Mouse (Mus musculus) kidney, adult 18-20 months (tissue): Measurements from ENCODE around the gene Gm3233.
A peak's percentile ranks its signal among the peaks of the same experiment; 100 is the strongest.
"Not testable (repeated sequence)": the region's sequence is repeated elsewhere in the genome, so short reads cannot be mapped to it uniquely, and the experiment has no call there.

Experiments used
- DNase-seq: peaks from one replicate; pipeline ENCODE4 v3.0.0; 2021

Gene Gm3233

DNA sequence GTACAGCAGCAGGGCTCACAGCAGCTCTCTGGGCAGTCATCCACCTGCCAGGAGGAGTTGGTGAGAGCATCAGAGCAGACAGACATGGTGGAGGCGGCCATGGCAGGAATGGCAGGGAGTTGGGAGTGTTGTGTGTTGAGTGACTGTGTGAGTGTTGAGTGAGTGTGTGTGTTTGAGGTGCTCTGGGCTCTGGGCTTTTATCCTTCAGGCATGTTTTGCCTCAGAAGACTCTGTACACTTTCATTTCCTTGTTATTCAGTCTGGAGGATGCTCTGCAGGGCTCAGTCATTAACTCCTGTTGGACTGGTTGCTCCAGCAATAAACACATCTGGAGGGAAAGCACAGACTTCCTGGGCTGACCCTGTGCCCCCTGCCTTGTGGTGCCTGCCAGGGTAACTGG lies at the start of gene Gm3233:
Gene Gm3233, minus strand, starts transcription at position 101 of the 400 bp plus-strand sequence.
- not testable (repeated sequence) for DNase-seq

DNA sequence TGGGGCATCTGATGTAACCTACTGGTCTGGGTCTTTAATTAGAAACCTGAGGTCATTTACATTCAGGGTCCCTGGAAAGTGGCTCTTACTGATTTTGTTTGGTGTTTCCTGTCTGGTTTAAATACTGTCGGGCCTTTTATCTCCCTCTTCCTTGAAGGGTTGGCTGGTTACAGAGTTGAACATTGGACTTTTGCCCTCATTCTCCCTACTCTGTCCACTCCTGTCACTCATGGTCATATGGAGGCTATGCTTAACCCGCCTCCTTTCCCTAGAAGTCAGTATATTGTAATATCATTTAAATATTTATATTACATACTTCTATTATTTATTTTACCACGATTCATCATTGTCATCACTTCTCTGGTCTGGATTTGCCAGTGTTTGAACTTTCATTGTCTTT lies 44.6 kb upstream of the Gm3233 start:
- no peak for DNase-seq

DNA sequence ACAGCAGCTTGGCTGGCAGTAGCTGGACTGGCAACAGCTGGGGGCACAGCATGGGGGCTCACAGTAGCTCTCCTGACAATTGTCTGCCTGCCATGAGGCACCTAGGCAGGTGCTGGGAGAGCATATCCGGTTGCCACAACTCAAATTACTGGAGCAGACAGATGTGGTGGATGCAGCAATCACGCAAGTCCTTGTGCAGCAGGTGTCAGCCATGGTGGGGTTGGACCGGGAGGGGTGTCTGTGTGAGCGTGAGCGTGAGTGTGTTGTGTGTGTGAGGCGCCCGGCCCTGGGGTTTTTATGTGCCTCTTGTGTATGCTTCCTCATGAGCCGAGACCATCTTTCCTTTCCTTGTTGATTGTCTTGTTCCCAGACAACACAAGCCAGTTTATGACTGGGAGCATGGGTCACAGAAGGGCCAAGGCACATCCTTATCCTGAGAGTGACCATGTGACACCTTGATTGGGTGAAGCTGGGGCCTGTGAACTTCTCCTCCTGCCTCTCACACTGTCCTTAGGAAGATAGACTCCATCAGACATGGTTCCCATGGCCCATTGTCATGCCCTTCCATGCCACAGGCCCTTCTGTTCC lies 39.5 kb upstream of the Gm3233 start, which contains the start of gene Gm19668:
Gene Gm19668, minus strand, starts transcription at position 213 of the 588 bp plus-strand sequence.
- no peak for DNase-seq

DNA sequence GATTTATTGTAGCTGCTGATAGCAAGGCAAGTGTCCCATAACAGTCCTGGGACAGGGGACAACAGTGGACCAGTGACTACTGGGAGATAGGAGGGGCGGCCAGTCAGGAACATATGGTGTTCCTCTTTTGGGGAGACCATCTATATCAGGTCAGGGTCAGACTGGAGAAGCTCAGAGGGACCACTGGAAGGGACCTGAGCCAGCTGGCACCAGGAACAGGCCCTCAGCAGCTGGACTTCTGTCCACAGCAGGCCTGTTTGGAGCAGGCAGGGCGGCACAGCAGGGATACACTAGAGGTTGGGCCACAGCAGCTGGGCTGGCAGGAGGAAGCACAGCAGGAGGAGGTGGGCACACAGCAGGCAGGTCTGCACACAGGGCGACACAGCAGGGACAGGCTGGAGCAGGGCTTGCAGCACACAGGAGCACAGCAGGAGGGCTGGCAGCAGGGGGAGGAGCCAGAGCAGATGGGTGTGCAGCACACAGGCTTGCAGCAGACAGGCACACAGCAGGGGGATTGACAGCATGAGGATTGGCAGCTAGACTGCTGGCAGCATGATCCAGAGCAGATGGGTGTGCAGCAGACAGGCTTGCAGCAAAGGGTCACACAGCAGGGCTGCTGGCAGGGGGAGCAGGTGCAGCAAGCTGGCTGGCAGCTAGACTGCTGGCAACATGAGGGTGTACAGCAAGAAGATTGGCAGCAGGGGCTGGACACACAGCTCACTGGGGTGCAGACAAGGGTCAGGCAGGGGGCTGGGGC lies 38.9 kb upstream of the Gm3233 start:
- not testable (repeated sequence) for DNase-seq

DNA sequence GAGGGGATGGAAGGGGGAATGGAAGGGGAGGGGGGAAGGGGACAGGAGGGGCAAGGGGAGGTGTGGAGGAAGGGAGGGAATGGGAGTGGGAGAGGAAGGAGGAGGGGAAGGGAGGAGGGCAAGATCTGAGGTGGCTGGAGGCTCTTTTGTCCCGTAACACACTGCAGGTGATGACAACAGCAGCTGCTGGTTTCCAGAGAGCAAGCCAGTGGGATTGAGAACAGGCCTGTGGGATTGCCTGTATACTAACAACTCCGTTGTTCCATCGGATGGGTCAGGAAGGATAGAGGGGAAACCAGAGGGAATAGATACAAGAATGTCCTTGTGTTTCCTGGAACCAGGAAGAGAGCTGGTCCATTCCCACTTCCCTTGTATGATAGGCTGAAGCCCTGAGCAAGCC lies 38.2 kb upstream of the Gm3233 start:
- no peak for DNase-seq

DNA sequence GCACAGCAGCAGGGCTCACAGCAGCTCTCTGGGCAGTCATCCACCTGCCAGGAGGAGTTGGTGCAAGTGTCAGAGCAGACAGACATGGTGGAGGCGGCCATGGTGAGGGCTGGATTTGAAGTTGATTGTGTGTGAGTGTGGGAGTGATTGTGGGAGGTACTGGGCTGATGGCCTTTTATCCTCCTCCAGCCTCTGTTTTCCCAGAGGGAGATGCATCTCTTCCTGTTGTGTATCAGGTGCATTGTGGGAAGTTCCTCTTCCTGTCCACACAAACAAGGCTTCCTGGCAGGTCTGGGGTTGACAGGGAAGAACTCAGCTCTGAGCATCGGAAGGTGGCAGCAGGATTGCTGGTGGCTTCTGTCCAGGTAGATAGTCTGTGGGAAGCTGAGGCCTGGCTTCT lies 35.5 kb upstream of the Gm3233 start, which contains the start of gene Gm9639:
Gene Gm9639, minus strand, starts transcription at position 101 of the 400 bp plus-strand sequence.
- no peak for DNase-seq

DNA sequence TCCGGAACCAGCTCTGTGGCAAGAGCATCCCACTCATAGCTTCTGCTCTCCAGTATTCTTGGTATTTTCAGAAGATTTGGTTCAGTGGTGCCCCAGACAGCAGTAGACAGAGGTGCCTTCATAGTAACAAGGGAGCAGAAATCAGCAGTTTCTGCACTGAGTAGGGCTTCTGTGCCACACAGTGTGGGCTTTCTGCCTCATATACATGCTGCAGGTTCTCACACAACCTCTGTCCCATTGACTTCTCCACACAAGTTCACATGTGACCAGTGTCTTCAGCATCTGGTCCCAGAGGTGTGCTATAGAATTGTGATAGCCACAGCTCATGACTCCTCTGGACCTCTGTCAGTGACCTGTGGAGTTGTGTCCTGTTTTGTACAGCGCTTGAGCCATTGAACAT lies 29.1 kb upstream of the Gm3233 start:
- no peak for DNase-seq

DNA sequence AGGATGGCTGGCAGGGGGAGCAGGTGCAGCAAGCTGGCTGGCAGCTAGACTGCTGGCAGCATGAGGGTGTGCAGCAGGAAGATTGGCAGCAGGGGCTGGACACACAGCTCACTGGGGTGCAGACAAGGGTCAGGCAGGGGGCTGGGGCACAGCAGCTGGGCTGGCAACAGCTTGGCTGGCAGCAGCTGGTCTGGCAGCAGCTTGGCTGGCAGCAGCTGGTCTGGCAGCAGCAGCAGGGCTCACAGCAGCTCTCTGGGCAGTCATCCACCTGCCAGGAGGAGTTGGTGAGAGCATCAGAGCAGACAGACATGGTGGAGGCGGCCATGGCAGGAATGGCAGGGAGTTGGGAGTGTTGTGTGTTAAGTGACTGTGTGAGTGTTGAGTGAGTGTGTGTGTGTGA lies 28.4 kb upstream of the Gm3233 start, which contains the start of gene Gm7137:
Gene Gm7137, minus strand, starts transcription at position 325 of the 400 bp plus-strand sequence.
- not testable (repeated sequence) for DNase-seq

DNA sequence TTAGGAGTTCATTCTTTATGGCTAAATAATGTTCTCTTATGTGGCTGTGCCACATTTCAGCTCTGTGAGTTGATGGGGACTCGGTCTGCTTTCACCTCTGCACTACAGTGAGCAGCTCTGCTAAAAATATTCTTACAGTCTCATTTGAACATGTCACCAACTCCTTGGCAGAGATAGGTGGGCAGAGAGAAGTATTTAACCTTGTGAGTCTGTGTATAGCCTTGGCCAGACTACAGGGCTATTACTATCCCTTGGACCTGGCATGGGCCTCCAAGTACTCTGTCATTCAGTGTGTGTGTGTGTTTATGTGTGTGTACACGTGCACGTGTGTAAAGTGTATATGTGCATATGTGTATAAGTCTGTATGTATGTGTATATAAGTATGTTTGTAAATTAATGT lies 23.9 kb upstream of the Gm3233 start:
- not testable (repeated sequence) for DNase-seq

DNA sequence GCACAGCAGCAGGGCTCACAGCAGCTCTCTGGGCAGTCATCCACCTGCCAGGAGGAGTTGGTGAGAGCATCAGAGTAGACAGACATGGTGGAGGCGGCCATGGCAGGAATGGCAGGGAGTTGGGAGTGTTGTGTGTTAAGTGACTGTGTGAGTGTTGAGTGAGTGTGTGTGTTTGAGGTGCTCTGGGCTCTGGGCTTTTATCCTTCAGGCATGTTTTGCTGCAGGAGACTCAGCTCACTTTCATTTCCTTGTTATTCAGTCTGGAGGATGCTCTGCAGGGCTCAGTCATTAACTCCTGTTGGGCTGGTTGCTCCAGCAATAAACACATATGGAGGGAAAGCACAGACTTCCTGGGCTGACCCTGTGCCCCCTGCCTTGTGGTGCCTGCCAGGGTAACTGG lies 23.0 kb upstream of the Gm3233 start, which contains the start of gene Gm3250:
Gene Gm3250, minus strand, starts transcription at position 101 of the 400 bp plus-strand sequence.
- DNase-seq: not testable (repeated sequence)

DNA sequence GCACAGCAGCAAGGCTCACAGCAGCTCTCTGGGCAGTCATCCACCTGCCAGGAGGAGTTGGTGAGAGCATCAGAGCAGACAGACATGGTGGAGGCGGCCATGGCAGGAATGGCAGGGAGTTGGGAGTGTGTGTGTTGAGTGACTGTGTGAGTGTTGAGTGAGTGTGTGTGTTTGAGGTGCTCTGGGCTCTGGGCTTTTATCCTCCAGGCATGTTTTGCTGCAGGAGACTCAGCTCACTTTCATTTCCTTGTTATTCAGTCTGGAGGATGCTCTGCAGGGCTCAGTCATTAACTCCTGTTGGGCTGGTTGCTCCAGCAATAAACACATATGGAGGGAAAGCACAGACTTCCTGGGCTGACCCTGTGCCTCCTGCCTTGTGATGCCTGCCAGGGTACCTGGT lies 17.4 kb upstream of the Gm3233 start, which contains the start of gene Gm7138:
Gene Gm7138, minus strand, starts transcription at position 101 of the 400 bp plus-strand sequence.
- not testable (repeated sequence) for DNase-seq

DNA sequence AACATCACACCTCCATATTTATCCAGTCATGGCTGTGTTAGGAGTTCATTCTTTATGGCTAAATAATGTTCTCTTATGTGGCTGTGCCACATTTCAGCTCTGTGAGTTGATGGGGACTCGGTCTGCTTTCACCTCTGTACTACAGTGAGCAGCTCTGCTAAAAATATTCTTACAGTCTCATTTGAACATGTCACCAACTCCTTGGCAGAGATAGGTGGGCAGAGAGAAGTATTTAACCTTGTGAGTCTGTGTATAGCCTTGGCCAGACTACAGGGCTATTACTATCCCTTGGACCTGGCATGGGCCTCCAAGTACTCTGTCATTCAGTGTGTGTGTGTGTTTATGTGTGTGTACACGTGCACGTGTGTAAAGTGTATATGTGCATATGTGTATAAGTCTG lies 12.7 kb upstream of the Gm3233 start:
- not testable (repeated sequence) for DNase-seq

DNA sequence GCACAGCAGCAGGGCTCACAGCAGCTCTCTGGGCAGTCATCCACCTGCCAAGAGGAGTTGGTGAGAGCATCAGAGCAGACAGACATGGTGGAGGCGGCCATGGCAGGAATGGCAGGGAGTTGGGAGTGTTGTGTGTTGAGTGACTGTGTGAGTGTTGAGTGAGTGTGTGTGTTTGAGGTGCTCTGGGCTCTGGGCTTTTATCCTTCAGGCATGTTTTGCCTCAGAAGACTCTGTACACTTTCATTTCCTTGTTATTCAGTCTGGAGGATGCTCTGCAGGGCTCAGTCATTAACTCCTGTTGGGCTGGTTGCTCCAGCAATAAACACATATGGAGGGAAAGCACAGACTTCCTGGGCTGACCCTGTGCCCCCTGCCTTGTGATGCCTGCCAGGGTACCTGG lies 11.7 kb upstream of the Gm3233 start, which contains the start of gene Gm3238:
Gene Gm3238, minus strand, starts transcription at position 101 of the 400 bp plus-strand sequence.
- DNase-seq: not testable (repeated sequence)

DNA sequence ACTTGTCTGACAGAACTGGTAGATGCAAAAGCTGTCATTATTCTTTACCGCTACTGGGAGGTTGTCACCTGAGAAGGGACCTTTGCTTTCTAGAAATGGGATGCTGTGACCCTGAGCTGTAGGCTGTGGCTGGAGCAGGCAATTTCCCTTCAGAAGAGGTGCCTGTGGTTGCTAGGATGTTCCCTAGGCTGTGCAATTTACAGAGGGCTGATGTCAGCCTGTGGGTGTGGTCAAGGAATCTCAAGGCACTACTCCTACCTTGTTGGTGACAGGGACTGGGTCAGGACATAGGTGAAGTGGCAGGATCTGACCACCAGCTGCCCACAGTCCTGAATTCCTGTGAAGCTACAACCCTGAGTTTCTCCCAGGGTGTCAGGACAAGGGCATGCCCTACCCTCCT lies 10.2 kb upstream of the Gm3233 start:
- DNase-seq: no peak

DNA sequence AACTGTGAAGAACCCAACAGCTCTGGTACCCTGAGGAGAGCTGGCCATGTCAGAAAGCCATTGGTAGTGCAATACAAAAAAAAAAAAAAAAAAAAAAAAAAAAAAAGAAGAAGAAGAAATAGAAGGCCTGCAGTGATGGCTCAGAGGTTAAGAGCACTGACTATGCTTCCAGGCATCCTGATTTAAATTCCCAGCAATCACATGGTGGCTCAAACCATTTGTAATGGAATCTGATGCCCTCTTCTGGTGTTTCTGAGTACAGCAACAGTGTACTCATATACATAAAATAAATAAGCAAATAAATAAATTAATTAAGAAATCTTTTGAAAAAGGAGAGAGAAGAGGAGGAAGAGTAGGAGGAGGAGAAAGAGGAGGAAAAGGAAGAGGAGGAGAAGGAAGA lies 6.0 kb downstream of the Gm3233 start:
- no peak for DNase-seq

DNA sequence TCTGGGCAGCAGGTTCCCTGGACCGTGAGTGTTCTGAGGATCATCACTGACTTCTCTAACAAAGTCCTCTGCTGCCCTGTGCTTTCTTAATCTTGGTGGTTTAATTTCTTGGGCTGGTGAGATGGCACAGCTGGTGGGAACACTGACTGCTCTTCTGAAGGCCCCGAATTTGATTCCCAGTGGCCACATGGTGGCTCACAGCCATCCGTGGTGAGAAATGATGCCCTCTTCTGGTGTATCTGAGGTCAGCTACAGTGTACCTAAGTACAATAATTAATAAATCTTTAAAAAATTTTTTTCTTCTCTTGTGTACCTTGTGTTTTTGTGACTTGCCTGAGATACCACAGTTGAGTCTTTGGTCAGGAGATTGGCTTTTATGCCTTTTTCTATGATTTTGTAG lies 7.2 kb downstream of the Gm3233 start:
- not testable (repeated sequence) for DNase-seq

DNA sequence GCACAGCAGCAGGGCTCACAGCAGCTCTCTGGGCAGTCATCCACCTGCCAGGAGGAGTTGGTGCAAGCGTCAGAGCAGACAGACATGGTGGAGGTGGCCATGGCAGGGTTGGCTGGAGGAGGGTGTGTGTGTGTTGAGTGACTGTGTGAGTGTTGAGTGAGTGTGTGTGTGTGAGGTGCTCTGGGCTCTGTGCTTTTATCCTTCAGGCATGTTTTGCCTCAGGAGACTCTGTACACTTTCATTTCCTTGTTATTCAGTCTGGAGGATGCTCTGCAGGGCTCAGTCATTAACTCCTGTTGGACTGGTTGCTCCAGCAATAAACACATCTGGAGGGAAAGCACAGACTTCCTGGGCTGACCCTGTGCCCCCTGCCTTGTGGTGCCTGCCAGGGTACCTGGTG lies 8.2 kb downstream of the Gm3233 start, which contains the start of gene Gm9736:
Gene Gm9736, minus strand, starts transcription at position 101 of the 400 bp plus-strand sequence.
- not testable (repeated sequence) for DNase-seq

DNA sequence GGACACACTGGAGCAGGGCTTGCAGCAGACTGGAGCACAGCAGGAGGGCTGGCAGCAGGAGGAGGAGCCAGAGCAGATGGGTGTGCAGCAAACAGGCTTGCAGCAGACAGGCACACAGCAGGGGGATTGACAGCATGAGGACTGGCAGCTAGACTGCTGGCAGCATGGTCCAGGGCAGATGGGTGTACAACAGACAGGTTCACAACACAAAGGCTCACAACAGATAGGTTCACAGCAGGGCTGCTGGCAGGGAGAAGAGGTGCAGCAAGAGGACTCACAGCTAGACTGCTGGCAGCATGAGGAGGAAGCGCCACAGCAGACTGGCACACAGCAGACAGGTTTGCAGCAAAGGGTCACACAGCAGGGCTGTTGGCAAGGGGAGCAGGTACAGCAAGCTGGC lies 8.8 kb downstream of the Gm3233 start:
- DNase-seq: not testable (repeated sequence)

DNA sequence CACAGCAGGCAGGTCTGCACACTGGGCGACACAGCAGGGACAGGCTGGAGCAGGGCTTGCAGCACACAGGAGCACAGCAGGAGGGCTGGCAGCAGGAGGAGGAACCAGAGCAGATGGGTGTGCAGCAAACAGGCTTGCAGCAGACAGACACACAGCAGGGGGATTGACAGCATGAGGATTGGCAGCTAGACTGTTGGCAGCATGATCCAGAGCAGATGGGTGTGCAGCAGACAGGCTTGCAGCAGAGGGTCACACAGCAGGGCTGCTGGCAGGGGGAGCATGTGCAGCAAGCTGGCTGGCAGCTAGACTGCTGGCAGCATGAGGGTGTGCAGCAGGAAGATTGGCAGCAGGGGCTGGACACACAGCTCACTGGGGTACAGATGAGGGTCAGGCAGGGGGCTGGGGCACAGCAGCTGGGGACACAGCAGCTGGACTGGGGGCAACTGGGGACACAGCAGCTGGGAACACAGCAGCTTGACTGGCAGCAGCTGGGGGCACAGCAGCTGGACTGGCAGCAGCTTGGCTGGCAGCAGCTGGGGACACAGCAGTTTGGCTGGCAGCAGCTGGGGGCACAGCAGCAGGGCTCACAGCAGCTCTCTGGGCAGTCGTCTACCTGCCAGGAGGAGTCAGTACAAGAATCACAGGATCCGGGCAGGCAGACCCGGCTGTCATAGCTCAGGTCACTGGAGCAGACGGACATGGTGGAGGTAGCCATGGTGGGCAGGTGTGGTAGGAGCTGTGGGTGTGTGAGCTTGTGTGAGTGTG lies 17.4 kb downstream of the Gm3233 start, which contains the start of gene Gm18596:
Gene Gm18596, minus strand, starts transcription at position 715 of the 765 bp plus-strand sequence.
- DNase-seq: not testable (repeated sequence)

DNA sequence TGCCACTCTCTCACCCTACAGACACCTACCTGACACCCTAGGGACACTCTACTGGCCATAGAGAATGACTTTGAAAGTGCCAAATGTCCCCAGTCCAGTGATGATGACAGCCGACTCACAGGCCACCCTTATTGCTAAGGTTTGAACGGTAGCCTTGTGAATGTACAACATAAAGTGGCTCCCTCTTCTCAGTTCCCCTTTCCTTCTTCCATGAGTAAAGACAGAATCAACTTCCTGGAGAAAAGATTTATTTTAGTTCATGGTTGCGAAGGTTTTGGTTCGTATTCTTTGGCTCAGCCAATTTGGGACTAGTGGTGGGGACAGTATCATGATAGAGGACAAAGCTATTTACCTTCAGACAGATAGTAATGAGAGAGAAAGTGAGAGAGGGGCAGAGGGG lies 20.6 kb downstream of the Gm3233 start:
- no peak for DNase-seq

DNA sequence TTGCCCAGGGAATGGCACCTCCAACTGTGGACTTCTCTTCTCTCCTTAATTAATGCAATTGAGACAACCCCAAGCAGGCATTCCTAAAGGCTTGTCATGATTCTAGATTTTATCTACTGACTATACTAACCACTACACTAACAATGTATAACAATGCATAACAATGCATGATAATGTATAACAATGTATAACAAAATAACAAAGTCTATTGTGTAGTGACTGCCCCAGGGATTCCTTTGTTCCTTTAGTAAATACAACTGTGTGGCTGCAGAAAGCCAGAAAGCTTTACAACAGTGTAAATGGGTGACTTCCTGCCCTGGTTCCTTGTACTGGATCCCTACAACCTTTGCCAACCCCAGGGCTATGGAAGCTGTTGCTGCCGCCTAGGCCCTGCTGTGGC lies 23.6 kb downstream of the Gm3233 start:
- no peak for DNase-seq

DNA sequence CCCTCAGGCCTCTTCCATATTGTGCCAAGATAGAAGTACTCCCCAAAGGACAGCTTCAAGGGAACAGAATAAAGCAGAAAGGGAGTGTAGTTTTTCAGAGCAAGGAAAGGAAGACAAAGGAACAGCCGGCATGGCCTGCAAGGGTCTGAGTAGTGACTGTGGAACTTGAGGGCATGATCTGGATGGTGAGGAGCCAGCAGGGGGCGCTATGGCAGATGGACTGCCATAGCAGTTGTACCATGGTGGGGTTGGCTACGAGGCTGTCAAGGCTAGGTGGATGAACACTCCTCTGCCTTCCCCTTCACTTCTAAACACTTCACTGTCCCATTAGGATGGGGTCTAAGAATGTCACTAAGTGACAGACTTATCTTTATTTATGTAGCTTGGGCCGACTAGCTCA lies 30.2 kb downstream of the Gm3233 start:
- DNase-seq: peak; percentile 5

DNA sequence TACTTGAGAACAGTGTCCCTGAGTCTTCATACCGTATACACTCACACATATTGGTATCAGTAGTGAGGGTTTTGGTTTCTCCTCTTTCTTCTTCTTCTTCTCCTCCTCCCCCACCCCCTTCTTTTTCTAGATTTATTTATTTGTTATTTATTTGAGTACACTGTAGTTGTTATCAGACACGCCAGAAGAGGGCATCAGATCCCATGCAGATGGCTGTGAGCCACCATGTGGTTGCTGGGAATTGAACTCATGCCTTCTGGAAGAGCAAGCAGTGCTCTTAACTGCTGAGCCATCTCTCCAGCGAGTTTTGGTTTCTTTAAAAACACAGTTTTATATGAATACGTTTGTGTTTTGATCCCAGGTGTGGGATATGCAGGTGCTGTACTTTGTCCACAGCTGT lies 31.2 kb downstream of the Gm3233 start:
- no peak for DNase-seq
